Mouse (Mus musculus) brain, adult 2 months (tissue): Measurements from ENCODE around the gene Lipo1.
A peak's percentile ranks its signal among the peaks of the same experiment; 100 is the strongest.
"Not testable (repeated sequence)": the region's sequence is repeated elsewhere in the genome, so short reads cannot be mapped to it uniquely, and the experiment has no call there.

ENCODE experiments used
- DNase-seq: peaks from one replicate; pipeline ENCODE4 v3.0.0; 2011; ENCODE audit warnings: low read depth, low spot score

Lipo1 gene

GRCm38 (mm10) chr19:33787359-33787758 is at the start of gene Lipo1:
TSS of gene Lipo1 (minus strand) at chr19:33787459.
- DNase-seq: not testable (repeated sequence)

DNA sequence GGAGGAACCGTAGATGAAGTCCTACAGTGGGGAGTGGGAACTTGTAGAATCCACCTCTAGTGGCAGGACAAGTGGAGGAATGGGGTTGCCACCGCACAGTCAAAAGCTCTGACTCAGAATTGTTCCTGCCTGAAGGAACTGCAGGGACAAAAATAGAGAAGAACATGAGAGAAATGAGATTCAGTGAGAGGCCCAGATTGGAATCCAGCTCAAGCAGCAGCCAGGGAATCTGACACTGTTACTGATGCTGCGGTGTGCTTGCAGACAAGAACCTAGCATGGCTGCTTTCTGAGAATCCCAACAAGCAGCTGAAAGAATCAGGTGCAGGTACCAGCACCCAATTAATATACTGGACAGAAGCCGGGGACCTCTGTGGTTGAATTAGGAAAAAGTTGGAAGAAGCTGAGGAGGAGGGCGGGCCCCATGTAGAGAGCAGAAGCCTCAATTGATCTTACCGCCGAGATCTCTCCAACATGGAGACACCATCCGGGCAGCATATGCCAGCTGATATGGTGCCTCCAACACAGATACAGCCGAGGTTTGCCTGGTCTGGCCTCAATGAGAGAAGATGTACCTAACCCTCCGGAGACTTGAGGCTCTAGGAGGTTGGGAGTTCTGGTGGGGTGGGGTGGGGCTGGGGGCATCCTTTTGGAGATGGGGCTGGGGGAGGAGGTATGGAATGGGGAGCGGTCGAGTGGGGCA is 532 bp downstream of the Lipo1 start:
- DNase-seq: peak; percentile 56

- peak; percentile 2 for DNase-seq
These were observed 25.8 kb downstream of the Lipo1 start, which contains the start of gene Lipo3 for GRCm38 (mm10) chr19:33761287-33762086. TSS of gene Lipo3 (minus strand) at chr19:33761951.

DNA sequence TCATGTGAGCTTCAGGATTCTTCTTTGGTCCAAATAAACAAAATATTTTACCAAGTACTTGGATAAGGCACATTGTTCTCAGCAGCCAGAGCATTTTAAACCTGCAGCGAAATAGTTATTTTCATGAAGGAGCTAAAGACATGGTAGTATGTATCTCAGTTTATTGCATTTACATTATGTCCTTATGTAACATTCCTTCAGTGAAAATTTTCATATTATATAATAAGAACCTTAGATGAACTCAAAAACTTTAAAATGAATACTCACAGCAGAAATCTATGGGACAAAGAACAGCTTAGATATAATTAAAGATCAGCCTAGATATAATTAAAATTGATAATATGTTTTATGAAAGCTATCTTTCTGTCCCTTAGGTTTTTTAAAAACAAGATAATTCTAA is 36.0 kb downstream of the Lipo1 start, which contains the start of gene Lipo2:
Lipo2 (minus strand) TSS at position 101 of the 400 bp plus-strand sequence.
- not testable (repeated sequence) for DNase-seq
